Mouse (Mus musculus) liver (tissue): Measurements from ENCODE around the gene Ube2g1.
A peak's percentile ranks its signal among the peaks of the same experiment; 100 is the strongest.
"Not testable (repeated sequence)": the region's sequence is repeated elsewhere in the genome, so short reads cannot be mapped to it uniquely, and the experiment has no call there.

ENCODE experiments used
- DNase-seq: peaks from one replicate; pipeline ENCODE4 v3.0.0-alpha.2; 2020; ENCODE audit warnings: mixed read lengths

The Ube2g1 gene

DNA sequence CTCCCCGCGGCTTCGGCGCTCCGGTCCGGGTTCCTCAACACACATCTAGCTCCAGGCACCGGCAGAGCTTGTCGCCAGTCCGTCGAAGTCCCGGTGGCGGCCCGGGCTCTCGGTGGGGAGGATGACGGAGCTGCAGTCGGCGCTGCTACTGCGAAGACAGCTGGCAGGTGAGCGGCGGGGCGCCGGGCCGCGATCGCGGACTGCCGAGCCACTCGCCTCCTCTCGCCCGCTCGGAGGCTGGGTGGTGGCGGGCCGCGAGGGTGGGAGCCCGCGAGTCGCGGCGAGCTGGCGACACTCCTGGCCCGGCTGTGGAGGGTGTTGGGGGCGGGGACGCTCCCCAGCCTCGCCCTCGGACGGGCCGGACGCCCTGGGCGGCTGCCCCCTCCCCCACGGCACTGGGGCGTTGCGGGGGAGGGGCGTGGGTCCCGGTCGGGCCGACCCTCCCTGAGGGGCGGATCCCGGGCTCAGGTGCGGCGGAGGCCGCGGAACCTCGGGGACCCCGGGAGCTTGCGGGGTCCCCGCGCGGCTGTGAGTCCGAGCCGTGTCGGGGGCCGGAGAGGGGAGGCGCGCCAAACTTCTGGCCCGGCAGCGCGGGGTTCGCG lies 487 bp downstream of the Ube2g1 start:
- peak; percentile 84 for DNase-seq

DNA sequence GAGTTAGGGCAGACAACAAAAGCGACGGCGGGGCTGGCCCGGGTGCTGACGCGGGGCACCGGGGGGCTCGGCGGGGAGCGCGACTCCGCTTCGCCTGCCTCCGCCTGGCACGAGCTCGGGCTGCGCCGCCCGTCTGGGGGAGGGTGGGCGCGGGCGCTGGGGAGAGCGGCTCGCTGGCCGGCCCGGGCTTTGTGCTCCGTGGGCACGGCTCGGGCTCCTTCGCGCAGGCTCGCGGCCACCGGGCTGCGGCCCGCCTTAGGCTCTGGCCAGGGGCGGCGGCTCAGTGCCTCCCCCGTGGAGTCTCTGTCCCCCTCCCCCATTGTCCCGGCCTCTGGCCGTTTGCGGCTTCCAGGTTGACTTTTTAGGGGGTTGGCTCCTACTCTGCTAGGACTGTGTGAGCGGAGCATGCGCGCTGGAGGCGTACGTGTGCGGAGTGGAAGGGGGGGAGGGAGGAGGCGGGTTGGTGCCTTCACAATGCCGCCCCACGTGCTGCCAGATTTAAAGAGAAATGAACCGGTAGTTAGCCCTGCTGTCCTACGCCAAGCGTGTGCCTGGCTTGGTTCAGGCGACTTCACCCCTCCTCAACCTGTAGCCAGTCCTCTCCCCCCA lies 1.1 kb downstream of the Ube2g1 start:
- DNase-seq: peak; percentile 92

DNA sequence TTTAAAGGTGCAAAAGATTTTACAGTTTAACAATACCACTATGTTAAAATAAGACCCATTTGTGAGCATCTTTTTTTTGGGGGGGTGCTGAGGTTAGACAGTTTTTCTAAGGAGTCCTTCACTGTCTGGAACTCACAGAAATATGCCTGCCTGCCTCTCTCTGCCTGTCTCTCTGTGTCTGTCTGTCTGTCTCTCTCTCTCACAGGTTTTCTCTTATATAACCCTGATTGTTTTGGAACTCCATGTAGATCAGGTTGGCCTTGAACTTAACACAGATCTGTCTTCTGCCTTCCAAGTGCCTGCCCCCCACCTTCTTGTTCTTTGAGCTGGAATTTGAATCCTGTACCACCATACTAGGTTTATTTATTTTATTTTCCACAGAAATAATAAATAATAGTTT lies 2.2 kb downstream of the Ube2g1 start:
- DNase-seq: no peak

DNA sequence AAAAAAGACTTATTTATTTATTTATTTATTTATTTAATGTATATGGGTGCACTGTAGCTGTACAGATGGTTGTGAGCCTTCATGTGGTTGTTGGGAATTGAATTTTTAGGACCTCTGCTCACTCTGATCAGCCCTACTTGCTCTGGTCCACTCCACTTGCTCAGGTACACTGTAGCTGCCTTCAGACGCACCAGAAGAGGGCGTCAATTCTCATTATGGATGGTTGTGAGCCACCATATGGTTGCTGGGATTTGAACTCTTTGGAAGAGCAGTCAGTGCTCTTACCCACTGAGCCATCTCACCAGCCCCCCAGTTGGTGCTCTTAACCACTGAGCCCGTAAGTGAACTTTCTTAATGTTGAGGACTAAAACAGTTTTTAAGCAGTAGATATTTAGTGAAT lies 7.3 kb downstream of the Ube2g1 start:
- not testable (repeated sequence) for DNase-seq

DNA sequence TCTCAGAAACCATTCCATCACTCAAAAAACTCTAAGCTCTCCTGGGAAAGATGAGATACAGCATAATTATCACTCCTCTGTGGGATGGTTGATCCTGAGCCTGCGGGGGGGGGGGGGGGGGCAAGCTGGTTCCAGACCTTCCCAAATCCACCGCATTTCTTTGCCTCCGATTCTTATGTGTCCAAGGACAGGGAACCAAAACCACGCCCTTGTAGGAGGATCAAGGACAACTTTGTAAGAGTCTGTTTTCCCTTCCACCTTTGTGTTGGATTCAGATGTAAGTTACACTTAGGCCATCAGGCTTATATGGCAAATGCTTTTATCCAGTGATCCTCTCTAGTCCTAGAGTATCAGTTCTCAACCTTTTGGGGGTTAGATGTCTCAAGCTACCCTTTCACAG lies 8.8 kb downstream of the Ube2g1 start:
- no peak for DNase-seq

DNA sequence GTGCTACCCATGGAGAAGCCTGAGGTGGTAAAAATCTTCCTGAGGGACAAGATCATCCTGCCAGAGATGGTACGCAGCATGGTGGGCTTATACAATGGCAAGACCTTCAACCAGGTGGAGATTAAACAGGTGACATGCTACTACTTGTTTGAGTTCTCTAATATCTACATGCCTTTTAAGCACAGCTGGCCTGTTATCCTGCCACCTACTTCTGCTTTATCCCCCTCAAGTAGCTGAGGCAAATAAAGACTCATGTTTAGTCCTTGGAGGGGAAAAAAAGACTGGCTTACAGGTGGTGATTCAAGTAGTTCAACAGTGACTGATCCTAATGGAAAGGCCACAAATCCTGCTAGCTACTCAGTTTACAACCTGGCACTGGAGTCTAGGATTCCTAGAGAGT lies 11.4 kb downstream of the Ube2g1 start:
- DNase-seq: no peak

DNA sequence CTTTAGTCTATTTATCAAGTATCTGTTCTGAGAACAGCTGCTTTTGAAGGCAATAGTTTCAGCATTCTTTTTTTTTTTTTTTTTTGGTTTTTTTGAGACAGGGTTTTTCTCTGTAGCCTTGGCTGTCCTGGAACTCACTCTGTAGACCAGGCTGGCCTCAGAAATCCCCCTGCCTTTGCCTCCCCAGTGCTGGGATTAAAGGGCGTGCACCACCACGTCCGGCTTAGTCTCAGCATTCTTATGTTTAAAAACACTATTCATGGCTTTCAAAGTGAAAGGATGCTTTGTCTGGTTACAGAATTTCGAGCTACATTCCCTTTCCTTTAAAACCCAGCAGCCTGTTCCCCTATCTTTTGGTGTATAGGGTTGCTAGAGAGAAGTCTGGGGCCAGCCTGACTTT lies 35.6 kb downstream of the Ube2g1 start:
- DNase-seq: no peak

DNA sequence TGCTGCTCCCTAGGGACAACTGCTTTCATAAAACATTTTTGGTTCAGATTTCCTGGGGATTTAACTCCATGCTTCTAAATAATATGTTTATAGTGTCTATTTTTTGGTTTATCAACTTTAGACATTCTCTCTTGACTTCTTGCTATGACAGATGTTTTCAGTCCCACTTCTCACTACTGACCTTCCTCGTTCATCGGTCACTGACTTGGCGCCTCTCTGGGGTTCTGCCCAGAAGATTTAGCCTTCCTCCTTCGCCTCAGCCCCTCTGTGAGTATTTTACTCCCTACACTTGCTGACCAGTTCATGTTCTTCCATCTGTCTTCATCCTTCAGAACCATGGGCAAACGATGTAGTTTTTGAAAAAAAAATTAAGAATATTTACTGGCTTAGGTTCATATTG lies 38.3 kb downstream of the Ube2g1 start:
- no peak for DNase-seq

DNA sequence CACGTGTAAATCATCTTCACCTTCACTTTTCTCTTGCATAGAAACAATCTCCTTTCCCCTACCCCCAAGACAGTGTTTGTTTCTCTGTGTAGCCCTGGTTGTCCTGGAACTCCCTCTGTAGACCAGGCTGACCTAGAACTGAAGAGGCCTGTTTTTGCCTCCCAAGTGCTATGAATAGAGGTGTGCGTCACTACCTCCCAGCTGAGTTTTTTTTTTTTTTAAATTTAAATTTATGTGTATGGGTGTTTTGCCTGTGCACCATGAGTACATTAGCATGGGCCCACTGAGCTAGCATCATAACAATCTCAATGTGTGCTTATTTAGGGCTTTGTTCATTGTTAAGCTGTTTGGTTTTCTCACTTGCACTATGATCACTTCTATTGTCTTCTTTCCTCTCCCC lies 43.3 kb downstream of the Ube2g1 start:
- DNase-seq: no peak

DNA sequence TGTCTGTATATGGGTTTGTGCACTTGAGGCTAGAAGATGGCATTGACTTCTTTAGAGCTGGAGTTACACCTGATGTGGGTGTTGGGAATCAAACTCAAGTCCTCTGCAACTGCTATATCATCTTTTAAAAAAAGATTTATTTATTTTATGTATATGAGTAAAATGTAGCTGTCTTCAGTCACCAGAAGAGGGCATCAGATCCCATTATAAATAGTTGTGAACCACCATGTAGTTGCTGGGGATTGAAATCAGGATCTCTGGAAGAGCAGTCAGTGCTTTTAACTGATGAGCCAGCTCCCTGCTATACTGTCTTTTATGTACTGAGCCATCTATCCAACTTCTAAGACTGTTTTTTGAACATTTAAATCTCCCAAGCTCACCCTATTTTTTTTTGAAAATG lies 52.8 kb downstream of the Ube2g1 start:
- no peak for DNase-seq

DNA sequence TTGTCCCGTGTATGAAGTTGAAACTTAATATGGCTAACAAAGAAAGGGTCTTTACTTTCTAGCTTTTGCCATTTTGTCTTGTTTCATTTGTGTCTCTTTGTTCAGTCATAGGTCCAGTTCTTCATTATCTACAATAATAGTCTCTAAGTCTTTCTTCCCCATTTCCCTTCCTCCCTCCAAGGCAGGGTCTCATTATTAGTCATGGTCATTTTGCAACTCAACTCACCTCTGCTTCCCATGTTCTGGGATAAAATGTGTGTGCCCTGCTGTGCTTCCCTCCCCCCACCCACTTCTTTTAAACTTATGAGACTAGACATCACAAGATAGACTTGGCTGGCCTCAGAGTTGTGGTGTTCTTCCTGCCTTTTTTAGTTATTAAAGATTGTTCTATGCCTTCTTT lies 53.3 kb downstream of the Ube2g1 start:
- no peak for DNase-seq

DNA sequence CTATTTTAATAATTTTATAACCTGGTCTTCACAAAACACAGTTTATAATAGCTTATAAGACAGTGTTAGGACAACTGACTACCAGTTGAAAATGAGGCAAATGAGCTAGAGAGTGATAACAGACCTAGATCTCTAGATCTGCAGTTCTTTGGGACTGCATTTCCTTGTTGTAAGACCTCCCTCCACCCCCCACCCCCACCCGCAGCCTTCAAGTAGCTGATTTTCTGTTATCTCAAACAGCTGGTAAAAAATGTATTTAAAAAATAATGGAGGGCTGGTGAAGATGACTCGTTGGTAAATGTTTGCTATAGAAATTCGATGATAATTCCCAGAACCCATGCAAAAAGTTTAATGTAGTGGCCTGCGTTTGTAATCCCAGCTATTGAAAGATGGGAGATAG lies 57.6 kb downstream of the Ube2g1 start:
- no peak for DNase-seq

DNA sequence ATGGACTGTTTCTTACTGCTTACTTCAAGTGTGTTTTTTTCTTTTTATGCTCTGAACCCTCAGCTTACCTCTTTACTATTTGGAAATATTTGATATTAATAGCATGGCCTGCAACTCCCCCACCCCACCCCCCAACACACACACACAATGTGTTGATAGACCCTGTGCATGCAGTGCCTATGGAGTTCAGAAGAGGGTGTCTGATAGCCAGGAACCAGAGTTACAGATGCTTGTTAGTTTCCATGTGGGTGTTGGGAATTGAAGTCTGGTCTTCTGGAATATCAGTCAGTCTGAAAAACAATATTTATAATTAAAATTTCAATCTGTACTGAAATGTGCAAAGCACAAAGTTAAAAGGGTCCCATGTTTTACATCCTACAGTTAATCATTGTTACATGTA lies 63.6 kb downstream of the Ube2g1 start:
- no peak for DNase-seq

DNA sequence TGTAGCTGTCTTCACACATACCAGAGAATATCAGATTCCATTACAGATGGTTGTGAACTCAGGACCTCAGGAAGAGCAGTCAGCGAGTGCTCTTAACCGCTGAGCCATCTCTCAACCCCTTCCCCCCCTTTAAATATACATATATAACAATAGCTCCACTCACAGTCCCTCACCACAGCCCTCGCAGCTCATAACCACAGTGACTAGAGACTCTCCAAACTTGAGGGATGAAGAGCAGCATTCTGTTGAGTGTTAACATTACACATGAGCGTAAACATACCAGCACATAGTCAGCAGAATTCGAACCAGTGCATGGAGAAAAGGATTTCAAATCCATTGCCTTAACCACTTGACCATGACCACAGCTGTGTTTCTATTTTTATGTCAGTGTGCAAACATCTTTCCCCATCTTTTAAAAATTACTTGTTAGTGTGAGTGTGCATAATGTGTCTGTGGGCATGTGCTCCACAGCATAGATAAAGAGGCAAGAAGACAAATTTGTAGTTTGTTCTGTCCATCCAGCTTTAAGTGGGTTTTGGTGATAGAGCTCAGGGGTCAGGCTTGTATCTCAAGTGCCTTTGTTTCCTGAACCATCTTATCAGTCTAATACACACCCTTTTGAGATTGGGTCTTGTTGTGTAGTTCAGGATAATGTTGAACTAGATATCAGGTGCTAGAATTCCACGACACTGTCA lies 64.4 kb downstream of the Ube2g1 start:
- no peak for DNase-seq

DNA sequence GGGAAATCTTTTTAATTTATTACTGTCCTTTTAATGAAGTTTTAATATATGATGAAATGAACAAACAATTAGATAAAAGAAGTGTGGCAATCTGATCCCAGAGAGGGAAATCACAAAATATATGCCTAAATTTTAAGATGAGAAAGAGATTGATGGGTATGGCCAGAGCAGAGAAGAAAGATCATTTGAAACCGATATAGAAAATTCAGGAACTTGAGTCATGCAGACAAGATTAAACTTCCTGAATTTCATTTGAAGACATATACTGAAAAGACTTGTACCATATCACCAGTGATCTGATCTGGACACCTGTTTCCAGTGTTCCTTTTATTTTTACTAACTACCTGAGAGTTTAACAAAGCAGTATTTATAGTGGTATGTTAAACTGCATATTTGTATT lies 65.4 kb downstream of the Ube2g1 start:
- no peak for DNase-seq

DNA sequence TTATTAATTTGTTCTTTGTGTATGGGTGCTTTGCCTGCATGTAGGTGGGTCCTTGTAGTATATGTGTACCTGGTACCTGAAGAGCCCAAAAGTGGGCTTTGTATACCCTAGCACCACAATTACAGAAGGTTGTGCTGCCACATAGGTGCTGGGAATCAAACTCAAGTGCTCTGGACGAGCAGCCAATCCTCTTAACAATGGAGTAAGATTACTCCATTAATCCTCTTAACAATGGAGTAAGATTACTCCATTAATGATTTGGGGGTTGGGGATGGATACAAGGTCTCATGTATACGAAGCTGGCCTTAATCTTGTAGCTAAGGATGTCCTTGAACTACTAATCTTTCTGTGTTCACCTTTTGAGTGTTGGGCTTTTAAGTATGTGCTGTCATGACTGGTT lies 68.2 kb downstream of the Ube2g1 start:
- DNase-seq: no peak

DNA sequence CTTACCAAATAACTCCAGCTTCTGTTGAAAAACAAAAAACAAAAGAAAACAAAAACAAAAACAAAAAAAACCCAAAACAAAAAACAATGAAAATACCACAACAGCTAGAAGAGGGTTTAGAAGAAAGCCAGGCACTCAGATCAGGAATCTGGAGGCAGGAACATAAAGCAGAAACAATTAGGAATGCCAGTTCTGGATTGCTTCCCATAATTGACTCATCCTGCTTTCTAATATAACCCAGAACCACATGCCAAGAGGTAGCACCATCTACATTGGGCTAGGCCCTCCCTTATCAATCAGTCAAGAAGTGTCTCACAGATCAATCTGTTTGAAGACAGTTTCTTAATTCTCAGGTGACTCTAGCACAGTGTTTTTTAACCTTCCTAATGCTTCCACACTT lies 73.6 kb downstream of the Ube2g1 start:
- DNase-seq: no peak

DNA sequence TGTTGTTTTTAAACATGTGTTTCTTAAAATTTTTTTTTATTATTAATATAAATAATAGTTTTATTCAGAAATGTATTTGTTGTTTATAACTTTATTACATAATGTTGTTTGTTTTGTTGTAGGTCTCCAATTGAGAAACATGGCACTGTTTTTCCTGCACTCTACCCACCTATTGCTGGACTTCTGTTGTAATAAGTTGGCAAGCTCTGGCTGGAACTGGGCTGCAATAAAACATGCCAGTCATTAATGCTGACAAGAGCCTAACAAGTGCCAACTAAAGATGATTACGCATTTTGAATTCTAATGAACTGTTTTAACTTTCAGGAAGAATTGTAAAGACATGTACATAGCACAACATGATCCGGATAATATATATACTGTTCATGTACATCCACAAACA lies 76.3 kb downstream of the Ube2g1 start:
- DNase-seq: no peak

DNA sequence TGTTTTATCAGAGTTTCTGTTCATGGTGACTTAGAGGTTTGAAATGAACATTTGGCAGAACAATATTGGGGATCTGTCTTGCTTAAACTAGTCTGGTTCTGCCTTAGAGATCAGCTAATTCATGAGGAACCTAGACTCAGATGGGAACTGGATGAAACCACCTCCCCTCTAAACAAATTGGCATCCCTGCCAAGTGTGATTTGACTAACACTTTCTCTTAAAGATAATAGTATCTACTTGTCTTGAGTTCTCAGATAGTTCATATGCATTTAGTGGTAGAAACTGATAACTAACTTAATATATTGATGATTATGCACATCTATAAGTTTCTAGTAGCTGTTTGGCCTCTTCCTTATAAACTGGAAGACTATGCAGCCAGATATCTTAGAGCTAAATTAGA lies 79.6 kb downstream of the Ube2g1 start:
- DNase-seq: no peak

DNA sequence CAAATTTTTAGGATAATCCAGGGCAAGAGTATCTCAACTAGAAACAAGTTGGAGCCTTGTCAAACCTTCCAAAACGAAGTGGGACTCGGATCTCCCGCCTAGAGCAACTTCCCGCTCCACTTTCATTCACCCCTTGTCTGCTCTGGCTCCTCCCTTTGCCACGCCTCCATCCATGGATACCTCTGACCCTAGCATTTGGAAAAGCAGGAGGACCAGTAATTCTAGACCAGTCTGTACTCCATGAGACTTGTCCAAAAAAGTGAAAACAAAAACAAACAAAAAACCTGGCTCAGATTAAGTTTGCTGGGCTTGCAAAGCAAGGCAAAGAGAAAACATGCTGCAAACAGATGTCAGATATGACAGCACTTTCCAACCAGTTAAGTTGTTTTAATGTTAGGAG lies 81.2 kb downstream of the Ube2g1 start:
- DNase-seq: peak; percentile 63

DNA sequence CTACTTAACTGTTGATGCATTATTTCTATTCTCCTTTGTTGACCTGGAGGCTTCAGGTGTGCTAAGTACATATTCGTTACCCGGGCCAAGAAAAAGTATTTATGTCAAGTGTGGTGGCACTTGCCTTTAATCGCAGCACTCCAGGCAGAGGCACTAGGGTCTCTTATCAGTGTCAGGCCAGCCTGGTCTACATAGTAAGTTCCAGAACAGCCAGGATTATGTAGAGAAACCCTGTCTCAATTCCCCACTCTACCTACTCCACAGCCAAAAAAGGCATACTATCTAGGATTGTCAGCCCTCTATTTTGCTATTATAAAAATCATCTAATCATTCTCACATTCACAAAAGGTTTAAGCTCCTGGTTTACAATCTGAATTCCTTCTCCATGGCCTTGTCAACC lies 82.0 kb downstream of the Ube2g1 start:
- peak; percentile 78 for DNase-seq

DNA sequence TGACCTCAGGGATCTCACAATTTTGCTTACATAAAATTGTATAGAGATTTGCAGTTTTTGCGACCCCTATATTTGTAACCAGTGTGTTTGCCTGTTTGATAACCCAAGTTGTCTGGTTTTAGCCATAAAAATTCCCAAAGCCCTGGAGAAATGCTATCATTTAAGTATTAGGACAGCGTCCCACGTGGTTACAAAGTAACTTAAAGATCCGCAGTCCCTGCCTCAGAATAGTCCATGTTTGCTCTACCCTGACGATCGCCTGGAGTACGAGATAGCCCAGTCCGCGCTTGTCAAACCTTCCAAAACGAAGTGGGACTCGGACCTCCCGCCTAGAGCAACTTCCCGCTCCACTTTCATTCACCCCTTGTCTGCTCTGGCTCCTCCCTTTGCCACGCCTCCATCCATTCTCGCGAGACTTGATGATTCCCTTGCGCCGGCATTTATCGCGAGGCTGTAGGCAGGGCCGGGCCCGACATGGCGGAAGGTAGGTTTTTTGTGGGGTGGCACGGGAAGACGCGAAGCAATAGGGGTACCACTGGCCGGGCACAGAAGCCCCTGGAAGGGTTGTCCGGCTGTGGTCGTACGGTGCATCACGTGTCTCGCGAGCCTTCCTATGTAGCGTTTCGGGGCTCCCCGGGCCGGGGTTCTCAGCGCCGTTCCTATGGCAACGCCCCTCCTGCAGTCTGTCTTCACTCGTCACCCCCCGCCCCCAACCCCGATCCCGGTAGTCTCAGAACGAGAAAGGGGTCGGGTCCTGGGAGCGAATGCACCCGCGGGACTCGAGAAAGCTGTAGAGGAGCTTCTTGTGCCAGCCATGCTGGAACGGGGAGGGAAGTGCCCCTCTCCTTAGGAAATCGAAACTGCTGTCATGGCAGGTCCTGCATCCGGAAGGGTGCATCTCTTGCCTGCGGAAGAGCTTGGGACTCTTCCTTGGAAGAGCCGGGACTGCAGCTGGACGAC lies 82.7 kb downstream of the Ube2g1 start, which contains the start of gene Ankfy1:
Ankfy1 (plus strand) TSS at position 456 of the 960 bp plus-strand sequence.
- DNase-seq: peak; percentile 97

DNA sequence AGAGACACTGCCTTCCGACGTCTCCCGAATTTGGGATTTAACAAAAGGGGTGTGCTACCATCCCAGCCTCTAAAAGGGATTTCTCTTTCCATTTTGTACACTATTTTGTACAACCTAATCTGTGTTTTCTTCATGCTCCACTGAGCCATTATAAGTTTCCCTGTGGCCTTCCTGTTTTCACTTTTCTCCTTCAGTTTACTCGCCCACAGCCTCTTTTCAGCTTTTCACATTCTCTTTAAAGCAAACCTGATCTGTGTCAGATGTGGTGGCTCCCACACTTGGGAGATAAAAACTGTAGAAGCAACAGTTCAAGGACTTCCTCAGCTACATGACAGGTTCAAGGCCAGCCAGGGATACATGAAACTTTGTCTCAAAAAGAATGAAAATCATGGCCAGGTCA lies 85.3 kb downstream of the Ube2g1 start:
- no peak for DNase-seq
